8 mouse cellular contexts compared by ENCODE assay signal in genomic region chr2:25195211-25196156, GRCm38 (mm10). TPM values are rescaled to one million over a fixed set of nuclear protein-coding genes. Genes with fewer than 3 reads are reported as not detected.
DNase-seq lines count a peak whose midpoint lies in the region; ATAC-seq and TF ChIP-seq lines count a peak whose summit lies in the region.

No protein-coding gene starts in this region.

- no peak overlapping the region for H3K4me2 ChIP-seq in midbrain, postnatal 0 days (ENCODE audit: low read depth, low read length, poor library complexity, severe bottlenecking)
- peak overlapping the region; percentile 25 for H3K4me2 ChIP-seq in embryonic facial prominence, embryonic 11.5 days (ENCODE audit: low read depth, low read length)
- peak overlapping the region; percentile 8; the same call in 1 of the 2 replicates for H3K4me2 ChIP-seq in hindbrain, embryonic 11.5 days (replicated peaks; ENCODE audit: low read depth, low read length)
- peak overlapping the region; percentile 40 for H3K4me2 ChIP-seq in limb, embryonic 14.5 days (replicated peaks; ENCODE audit: low read depth, low read length, severe bottlenecking)

- H3K27ac ChIP-seq in midbrain, embryonic 10.5 days (replicated peaks), result peak overlapping the region; percentile 11; the same call in 1 of the 2 replicates
- H3K27ac ChIP-seq in midbrain, postnatal 0 days (ENCODE audit: low read depth, low read length), result no peak overlapping the region
- H3K27ac ChIP-seq in embryonic facial prominence, embryonic 11.5 days (replicated peaks; ENCODE audit: low read depth, low read length), result no peak overlapping the region
- no peak overlapping the region for H3K27ac ChIP-seq in hindbrain, embryonic 11.5 days (ENCODE audit: low read depth, low read length)
- no peak overlapping the region for H3K27ac ChIP-seq in limb, embryonic 14.5 days (replicated peaks; ENCODE audit: low read depth, low read length)

- TF ChIP-seq CTCF in midbrain, postnatal 0 days (IDR thresholded peaks at IDR 0.05), result no peak

- H3K36me3 ChIP-seq in midbrain, embryonic 10.5 days, result peaks cover 26% of the 10 kb centered on the region
- peaks cover 21% of the 10 kb centered on the region for H3K36me3 ChIP-seq in midbrain, postnatal 0 days (ENCODE audit: insufficient read depth, low read length)
- H3K36me3 ChIP-seq in embryonic facial prominence, embryonic 11.5 days (replicated peaks; ENCODE audit: control insufficient read depth, insufficient read depth, low read depth, low read length), result peaks cover 4% of the 10 kb centered on the region; the same call in 1 of the 2 replicates
- peaks cover 2% of the 10 kb centered on the region; the same call in 1 of the 2 replicates for H3K36me3 ChIP-seq in hindbrain, embryonic 11.5 days (ENCODE audit: control insufficient read depth, insufficient read depth, low read length)
- peaks cover 18% of the 10 kb centered on the region for H3K36me3 ChIP-seq in limb, embryonic 14.5 days (ENCODE audit: control insufficient read depth, insufficient read depth, low read length)

- no peak for ATAC-seq in midbrain, postnatal 0 days (ENCODE audit: low FRiP score)
- no peak for ATAC-seq in embryonic facial prominence, embryonic 11.5 days (replicated peaks; ENCODE audit: insufficient number of reproducible peaks, low FRiP score, low TSS enrichment, low read depth)
- ATAC-seq in hindbrain, embryonic 11.5 days (ENCODE audit: low FRiP score), result no peak; the same call in 1 of the 2 replicates
- no peak for ATAC-seq in limb, embryonic 14.5 days (ENCODE audit: low FRiP score, low read depth)
- peak; percentile 52 for ATAC-seq in monocyte, adult 5-6 weeks (replicated peaks; ENCODE audit: insufficient number of reproducible peaks, low FRiP score, low TSS enrichment, poor library complexity, severe bottlenecking)

- H3K4me1 ChIP-seq in midbrain, embryonic 10.5 days, result peaks cover 34% of the 10 kb centered on the region
- no peaks in the 10 kb centered on the region for H3K4me1 ChIP-seq in midbrain, postnatal 0 days (ENCODE audit: insufficient read depth, low read length)
- H3K4me1 ChIP-seq in embryonic facial prominence, embryonic 11.5 days (ENCODE audit: control insufficient read depth, insufficient read depth, low read length), result no peaks in the 10 kb centered on the region; the same call in none of the 2 replicates
- peaks cover 2% of the 10 kb centered on the region; the same call in 1 of the 2 replicates for H3K4me1 ChIP-seq in hindbrain, embryonic 11.5 days (replicated peaks; ENCODE audit: control insufficient read depth, insufficient read depth, low read length)
- 0 out of 2 replicates have a peak, but pooled peaks cover 11% of the 10 kb centered on the region for H3K4me1 ChIP-seq in limb, embryonic 14.5 days (ENCODE audit: control insufficient read depth, insufficient read depth, low read length)

- no peaks in the 10 kb centered on the region for H3K9me3 ChIP-seq in midbrain, embryonic 10.5 days (replicated peaks)
- H3K9me3 ChIP-seq in midbrain, postnatal 0 days (ENCODE audit: low read length), result no peaks in the 10 kb centered on the region
- no peaks in the 10 kb centered on the region for H3K9me3 ChIP-seq in embryonic facial prominence, embryonic 11.5 days (replicated peaks; ENCODE audit: control insufficient read depth, low read length)
- no peaks in the 10 kb centered on the region for H3K9me3 ChIP-seq in hindbrain, embryonic 11.5 days (ENCODE audit: control insufficient read depth, low read length)
- H3K9me3 ChIP-seq in limb, embryonic 14.5 days (ENCODE audit: control insufficient read depth, low read length), result no peaks in the 10 kb centered on the region

- WGBS in midbrain, embryonic 10.5 days, result 22% methylated on average over 55 of the region's 55 CpGs
- 24% methylated on average over 55 of the region's 55 CpGs for WGBS in midbrain, postnatal 0 days
- 18% methylated on average over 55 of the region's 55 CpGs for WGBS in embryonic facial prominence, embryonic 11.5 days
- WGBS in hindbrain, embryonic 11.5 days, result 19% methylated on average over 55 of the region's 55 CpGs
- 23% methylated on average over 55 of the region's 55 CpGs for WGBS in limb, embryonic 14.5 days

- peak overlapping the region; percentile 39 for H3K4me3 ChIP-seq in midbrain, embryonic 10.5 days
- H3K4me3 ChIP-seq in midbrain, postnatal 0 days (ENCODE audit: low read depth, low read length), result no peak overlapping the region
- H3K4me3 ChIP-seq in embryonic facial prominence, embryonic 11.5 days (ENCODE audit: low read depth, low read length), result 0 out of 2 replicates have a peak overlapping the region, but pooled peaks have one; percentile 6
- H3K4me3 ChIP-seq in hindbrain, embryonic 11.5 days (ENCODE audit: low read depth, low read length), result peak overlapping the region; percentile 6
- H3K4me3 ChIP-seq in limb, embryonic 14.5 days (replicated peaks; ENCODE audit: low read length), result peak overlapping the region; percentile 27

- peaks cover 51% of the 10 kb centered on the region for H3K27me3 ChIP-seq in midbrain, embryonic 10.5 days (ENCODE audit: low read depth, poor library complexity, severe bottlenecking)
- peaks cover 4% of the 10 kb centered on the region; the same call in 1 of the 2 replicates for H3K27me3 ChIP-seq in midbrain, postnatal 0 days (ENCODE audit: insufficient read depth, low read length)
- peaks cover 18% of the 10 kb centered on the region for H3K27me3 ChIP-seq in embryonic facial prominence, embryonic 11.5 days (ENCODE audit: control insufficient read depth, insufficient read depth, low read length)
- peaks cover 24% of the 10 kb centered on the region for H3K27me3 ChIP-seq in hindbrain, embryonic 11.5 days (ENCODE audit: control insufficient read depth, insufficient read depth, low read length)
- peaks cover 21% of the 10 kb centered on the region for H3K27me3 ChIP-seq in limb, embryonic 14.5 days (ENCODE audit: control insufficient read depth, insufficient read depth, low read length)

- DNase-seq in midbrain, embryonic 10.5 days (ENCODE audit: low spot score), result no peak
- DNase-seq in midbrain, postnatal 0 days (ENCODE audit: low spot score), result no peak
- no peak for DNase-seq in embryonic facial prominence, embryonic 11.5 days (ENCODE audit: low spot score)
- DNase-seq in hindbrain, embryonic 11.5 days (ENCODE audit: low spot score), result no peak
- DNase-seq in limb, embryonic 14.5 days (ENCODE audit: low spot score), result peak; percentile 22
- peak; percentile 79 for DNase-seq in thymus, postnatal 4 days
- DNase-seq in layer of hippocampus, adult 9-10 months (ENCODE audit: low spot score), result no peak

- H3K9ac ChIP-seq in midbrain, postnatal 0 days (replicated peaks; ENCODE audit: low read length, poor library complexity, severe bottlenecking), result no peak overlapping the region
- H3K9ac ChIP-seq in embryonic facial prominence, embryonic 11.5 days (replicated peaks; ENCODE audit: low read length), result no peak overlapping the region; the same call in 1 of the 2 replicates
- no peak overlapping the region for H3K9ac ChIP-seq in hindbrain, embryonic 11.5 days (ENCODE audit: low read depth, low read length)
- H3K9ac ChIP-seq in limb, embryonic 14.5 days (ENCODE audit: low read depth, low read length, severe bottlenecking), result 0 out of 2 replicates have a peak overlapping the region, but pooled peaks have one; percentile 4

- no peak for TF ChIP-seq POLR2A in limb, embryonic 14.5 days (IDR thresholded peaks at IDR 0.05; ENCODE audit: borderline replicate concordance, extremely low read depth, insufficient read depth, insufficient read length)

RNA-seq across cellular contexts. Expression of gene Tor4a, which starts 1.2 kb away (rescaled TPM):
- polyA plus RNA-seq in midbrain, embryonic 10.5 days (2016; fragmentation: Nextera tagmentation; extraction: Ambion mirVana), result 1.3 and 1.9 TPM in 2 replicates
- 1.7 and 3.5 TPM in 2 replicates for total RNA-seq in midbrain, postnatal 0 days (2014; rRNA removed)
- 0.98 and 1.3 TPM in 2 replicates for polyA plus RNA-seq in midbrain, postnatal 0 days (2015; fragmentation: Nextera tagmentation; extraction: Ambion mirVana)
- 1.9 and 2.6 TPM in 2 replicates for polyA plus RNA-seq in embryonic facial prominence, embryonic 11.5 days (2014; fragmentation: Nextera tagmentation; extraction: Ambion mirVana)
- polyA plus RNA-seq in hindbrain, embryonic 11.5 days (2014; fragmentation: Nextera tagmentation; extraction: Ambion mirVana), result 0.94 and 2.4 TPM in 2 replicates
- 5.9 and 6.4 TPM in 2 replicates for polyA plus RNA-seq in limb, embryonic 14.5 days (2012; rRNA removed)
- polyA plus RNA-seq in limb, embryonic 14.5 days (2014; fragmentation: Nextera tagmentation; extraction: Ambion mirVana), result 8.1 and 8.5 TPM in 2 replicates
- 28.8 to 64.7 TPM (median 31.0 TPM) in 3 replicates for total RNA-seq in monocyte, adult 5-6 weeks (2017)

RNA-seq across cellular contexts. Expression of gene Nrarp, which starts 14.9 kb away (rescaled TPM):
- 65.8 and 74.1 TPM in 2 replicates for polyA plus RNA-seq in midbrain, embryonic 10.5 days (2016; fragmentation: Nextera tagmentation; extraction: Ambion mirVana)
- 49.2 and 49.9 TPM in 2 replicates for total RNA-seq in midbrain, postnatal 0 days (2014; rRNA removed)
- polyA plus RNA-seq in midbrain, postnatal 0 days (2015; fragmentation: Nextera tagmentation; extraction: Ambion mirVana), result 16.1 and 16.5 TPM in 2 replicates
- 16.8 and 17.0 TPM in 2 replicates for polyA plus RNA-seq in embryonic facial prominence, embryonic 11.5 days (2014; fragmentation: Nextera tagmentation; extraction: Ambion mirVana)
- polyA plus RNA-seq in hindbrain, embryonic 11.5 days (2014; fragmentation: Nextera tagmentation; extraction: Ambion mirVana), result 44.6 and 60.5 TPM in 2 replicates
- polyA plus RNA-seq in limb, embryonic 14.5 days (2012; rRNA removed), result 34.0 and 34.1 TPM in 2 replicates
- 27.7 and 28.2 TPM in 2 replicates for polyA plus RNA-seq in limb, embryonic 14.5 days (2014; fragmentation: Nextera tagmentation; extraction: Ambion mirVana)
- 22.3 to 51.8 TPM (median 24.4 TPM) in 3 replicates for total RNA-seq in monocyte, adult 5-6 weeks (2017)

RNA-seq across cellular contexts. Expression of gene Nelfb, which starts 15.8 kb away (rescaled TPM):
- 131 and 140 TPM in 2 replicates for polyA plus RNA-seq in midbrain, embryonic 10.5 days (2016; fragmentation: Nextera tagmentation; extraction: Ambion mirVana)
- 87.0 and 101 TPM in 2 replicates for total RNA-seq in midbrain, postnatal 0 days (2014; rRNA removed)
- 90.4 TPM in 2 replicates for polyA plus RNA-seq in midbrain, postnatal 0 days (2015; fragmentation: Nextera tagmentation; extraction: Ambion mirVana)
- polyA plus RNA-seq in embryonic facial prominence, embryonic 11.5 days (2014; fragmentation: Nextera tagmentation; extraction: Ambion mirVana), result 90.5 and 92.2 TPM in 2 replicates
- polyA plus RNA-seq in hindbrain, embryonic 11.5 days (2014; fragmentation: Nextera tagmentation; extraction: Ambion mirVana), result 89.6 and 93.7 TPM in 2 replicates
- 84.4 and 98.3 TPM in 2 replicates for polyA plus RNA-seq in limb, embryonic 14.5 days (2012; rRNA removed)
- polyA plus RNA-seq in limb, embryonic 14.5 days (2014; fragmentation: Nextera tagmentation; extraction: Ambion mirVana), result 88.4 and 106 TPM in 2 replicates
- 82.8 to 113 TPM (median 105 TPM) in 3 replicates for total RNA-seq in monocyte, adult 5-6 weeks (2017)

RNA-seq across cellular contexts. Expression of gene Stpg3, which starts 19.0 kb away (rescaled TPM):
- not detected in 2 replicates for polyA plus RNA-seq in midbrain, embryonic 10.5 days (2016; fragmentation: Nextera tagmentation; extraction: Ambion mirVana)
- total RNA-seq in midbrain, postnatal 0 days (2014; rRNA removed), result 0.38 TPM in 1 of 2 replicates, not detected in the other
- polyA plus RNA-seq in midbrain, postnatal 0 days (2015; fragmentation: Nextera tagmentation; extraction: Ambion mirVana), result not detected in 2 replicates
- polyA plus RNA-seq in embryonic facial prominence, embryonic 11.5 days (2014; fragmentation: Nextera tagmentation; extraction: Ambion mirVana), result not detected in 2 replicates
- not detected in 2 replicates for polyA plus RNA-seq in hindbrain, embryonic 11.5 days (2014; fragmentation: Nextera tagmentation; extraction: Ambion mirVana)
- polyA plus RNA-seq in limb, embryonic 14.5 days (2012; rRNA removed), result not detected in 2 replicates
- polyA plus RNA-seq in limb, embryonic 14.5 days (2014; fragmentation: Nextera tagmentation; extraction: Ambion mirVana), result not detected in 2 replicates
- total RNA-seq in monocyte, adult 5-6 weeks (2017), result not detected in 3 replicates

RNA-seq across cellular contexts. Expression of gene Fam166a, which starts 23.1 kb away (rescaled TPM):
- 0.62 TPM in 1 of 2 replicates, not detected in the other for polyA plus RNA-seq in midbrain, embryonic 10.5 days (2016; fragmentation: Nextera tagmentation; extraction: Ambion mirVana)
- not detected in 2 replicates for total RNA-seq in midbrain, postnatal 0 days (2014; rRNA removed)
- polyA plus RNA-seq in midbrain, postnatal 0 days (2015; fragmentation: Nextera tagmentation; extraction: Ambion mirVana), result 1.5 TPM in 1 of 2 replicates, not detected in the other
- polyA plus RNA-seq in embryonic facial prominence, embryonic 11.5 days (2014; fragmentation: Nextera tagmentation; extraction: Ambion mirVana), result 1.4 TPM in 1 of 2 replicates, not detected in the other
- polyA plus RNA-seq in hindbrain, embryonic 11.5 days (2014; fragmentation: Nextera tagmentation; extraction: Ambion mirVana), result not detected in 2 replicates
- polyA plus RNA-seq in limb, embryonic 14.5 days (2012; rRNA removed), result not detected in 2 replicates
- polyA plus RNA-seq in limb, embryonic 14.5 days (2014; fragmentation: Nextera tagmentation; extraction: Ambion mirVana), result 0.17 TPM in 1 of 2 replicates, not detected in the other
- total RNA-seq in monocyte, adult 5-6 weeks (2017), result not detected in 3 replicates

Comparison
In these comparisons a context has a peak if more than half of its experiments do, and no peak if none do; other contexts are left out.
1. DNase-seq: peak in limb, embryonic 14.5 days (single experiment) and thymus, postnatal 4 days (single experiment); none in midbrain, embryonic 10.5 days (single experiment), midbrain, postnatal 0 days (single experiment), embryonic facial prominence, embryonic 11.5 days (single experiment), hindbrain, embryonic 11.5 days (single experiment) and layer of hippocampus, adult 9-10 months (single experiment).